8 mouse cellular contexts compared by ENCODE assay signal in genomic region chr5:44943023-44943921, GRCm38 (mm10).
A peak's percentile ranks its signal among the peaks of the same experiment; 100 is the strongest.
DNase-seq lines count a peak whose midpoint lies in the region; ATAC-seq and TF ChIP-seq lines count a peak whose summit lies in the region.

No protein-coding gene starts in this region.

- no peak for TF ChIP-seq POLR2A in lung, adult 2 months (IDR thresholded peaks at IDR 0.05; ENCODE audit: borderline replicate concordance, extremely low read depth, low read depth, low read length)

- 27% methylated on average over 7 of the region's 7 CpGs for WGBS in lung, embryonic 14.5 days
- 57% methylated on average over 7 of the region's 7 CpGs for whole genome bisulfite sequencing in lung, adult 2 months
- WGBS in lung, embryonic 16.5 days, result 33% methylated on average over 7 of the region's 7 CpGs
- 28% methylated on average over 7 of the region's 7 CpGs for WGBS in stomach, embryonic 15.5 days

- TF ChIP-seq CTCF in lung, embryonic 14.5 days (IDR thresholded peaks at IDR 0.05; ENCODE audit: low read depth), result no peak
- no peak for TF ChIP-seq CTCF in lung, adult 2 months (IDR thresholded peaks at IDR 0.05; ENCODE audit: insufficient read depth, low read length)

- H3K36me3 ChIP-seq in lung, embryonic 14.5 days (ENCODE audit: insufficient read depth), result no peaks in the 10 kb centered on the region
- H3K36me3 ChIP-seq in lung, embryonic 16.5 days (ENCODE audit: control insufficient read depth, insufficient read depth, low read length), result no peaks in the 10 kb centered on the region
- H3K36me3 ChIP-seq in stomach, embryonic 15.5 days, result no peaks in the 10 kb centered on the region

- no peak overlapping the region for H3K4me2 ChIP-seq in lung, embryonic 14.5 days
- 0 out of 2 replicates have a peak overlapping the region, but pooled peaks have one; percentile 8 for H3K4me2 ChIP-seq in lung, embryonic 16.5 days (ENCODE audit: low read depth, low read length)
- no peak overlapping the region for H3K4me2 ChIP-seq in stomach, embryonic 15.5 days

- no peaks in the 10 kb centered on the region for H3K9me3 ChIP-seq in lung, embryonic 14.5 days (ENCODE audit: low read depth, low read length)
- H3K9me3 ChIP-seq in lung, embryonic 16.5 days (ENCODE audit: control insufficient read depth, low read length), result no peaks in the 10 kb centered on the region
- no peaks in the 10 kb centered on the region for H3K9me3 ChIP-seq in stomach, embryonic 15.5 days

- no peak overlapping the region for H3K27ac ChIP-seq in lung, embryonic 14.5 days (ENCODE audit: low read depth)
- peak overlapping the region; percentile 31 for H3K27ac ChIP-seq in lung, embryonic 16.5 days (ENCODE audit: low read length)
- peak overlapping the region; percentile 9; the same call in 1 of the 2 replicates for H3K27ac ChIP-seq in stomach, embryonic 15.5 days

- peak; percentile 85 for ATAC-seq in lung, embryonic 14.5 days (ENCODE audit: insufficient read depth)
- peak; percentile 88 for ATAC-seq in lung, embryonic 16.5 days (ENCODE audit: low read depth)
- 0 out of 2 replicates have a peak, but pooled peaks have one; percentile 18 for ATAC-seq in stomach, embryonic 15.5 days (ENCODE audit: insufficient read depth, low FRiP score, low read depth)

- no peaks in the 10 kb centered on the region for H3K27me3 ChIP-seq in lung, embryonic 14.5 days (ENCODE audit: insufficient read depth, low read length)
- H3K27me3 ChIP-seq in lung, embryonic 16.5 days (ENCODE audit: control insufficient read depth, insufficient read depth, low read depth, low read length), result no peaks in the 10 kb centered on the region
- H3K27me3 ChIP-seq in stomach, embryonic 15.5 days (replicated peaks), result no peaks in the 10 kb centered on the region

- no peak overlapping the region for H3K9ac ChIP-seq in lung, embryonic 14.5 days
- H3K9ac ChIP-seq in lung, embryonic 16.5 days (ENCODE audit: low read length), result no peak overlapping the region
- H3K9ac ChIP-seq in stomach, embryonic 15.5 days, result no peak overlapping the region

- DNase-seq in lung, embryonic 14.5 days, result peak; percentile 68
- DNase-seq in lung, adult 2 months, result no peak
- peak; percentile 85 for DNase-seq in forelimb bud, embryonic 11.5 days (ENCODE audit: low read depth, low spot score)
- no peak for DNase-seq in heart, postnatal 25 days (ENCODE audit: low spot score)
- no peak for DNase-seq in right cerebral cortex, postnatal 10 days (ENCODE audit: low spot score in 2 of 2)
- DNase-seq in adrenal gland, adult 18-20 months (ENCODE audit: low spot score in 2 of 2), result no peak

- H3K4me1 ChIP-seq in lung, embryonic 14.5 days (ENCODE audit: insufficient read depth), result peaks cover 11% of the 10 kb centered on the region
- no peaks in the 10 kb centered on the region for H3K4me1 ChIP-seq in lung, adult 2 months (ENCODE audit: control insufficient read depth, insufficient read depth, low read length)
- no peaks in the 10 kb centered on the region for H3K4me1 ChIP-seq in lung, embryonic 16.5 days (replicated peaks; ENCODE audit: control insufficient read depth, insufficient read depth, low read length)
- H3K4me1 ChIP-seq in stomach, embryonic 15.5 days, result no peaks in the 10 kb centered on the region

- intact Hi-C loops in heart, postnatal 25 days (cut with DNase I), result no loop called here

- H3K4me3 ChIP-seq in lung, embryonic 14.5 days (ENCODE audit: low read depth, low read length), result no peak overlapping the region
- H3K4me3 ChIP-seq in lung, adult 2 months (replicated peaks; ENCODE audit: extremely low read depth, low read depth, low read length), result no peak overlapping the region
- H3K4me3 ChIP-seq in lung, embryonic 16.5 days (ENCODE audit: low read length), result no peak overlapping the region
- no peak overlapping the region for H3K4me3 ChIP-seq in stomach, embryonic 15.5 days (replicated peaks)

Comparison
In these comparisons a context has a peak if more than half of its experiments do, and no peak if none do; other contexts are left out.
1. DNase-seq: peak in lung, embryonic 14.5 days (single experiment) and forelimb bud, embryonic 11.5 days (single experiment); none in lung, adult 2 months (single experiment), heart, postnatal 25 days (single experiment), right cerebral cortex, postnatal 10 days (0 of 2) and adrenal gland, adult 18-20 months (0 of 2).
2. ATAC-seq: peak in every context shown above with its lines; median percentile 88 in lung, embryonic 16.5 days; 85 in lung, embryonic 14.5 days; 18 in stomach, embryonic 15.5 days.